Mouse (Mus musculus) adipocyte (in vitro differentiated cells): ENCODE results near the gene Mecom.

Experiments
- DNase-seq: peaks from one replicate; pipeline ENCODE4 v3.0.0-alpha.2; 2016; ENCODE audit warnings: low spot score

Gene Mecom

GRCm38 (mm10) chr3:29959051-29959450, 588.8 kb downstream of the Mecom start:
- peak; percentile 19 for DNase-seq

- DNase-seq, result no peak
These were observed 590.2 kb downstream of the Mecom start for GRCm38 (mm10) chr3:29957365-29958236.

GRCm38 (mm10) chr3:29953269-29953668, 594.5 kb downstream of the Mecom start:
- peak; percentile 45 for DNase-seq

GRCm38 (mm10) chr3:29950853-29951252, 597.0 kb downstream of the Mecom start:
- DNase-seq, result no peak

- DNase-seq, result peak; percentile 87
These were observed 644.1 kb downstream of the Mecom start for GRCm38 (mm10) chr3:29903596-29904308.
